Mouse (Mus musculus) CH12.LX (cell line): Measurements from ENCODE around the gene Cfap99. TPM values are rescaled to one million over a fixed set of nuclear protein-coding genes. Genes with fewer than 3 reads are reported as not detected.

Experiments
- DNase-seq: peaks from one replicate; pipeline ENCODE4 v3.0.0-alpha.2; 2013; ENCODE audit errors: extremely low read depth
- H3K27ac ChIP-seq: 2 replicates; pipeline ENCODE4 v1.5.1; 2012; ENCODE audit warnings: low read depth, mild to moderate bottlenecking, control low read depth, moderate library complexity; ENCODE audit not compliant: insufficient read depth
- H3K27me3 ChIP-seq: replicated peaks from 2 replicates; pipeline ENCODE3; 2012; ENCODE audit warnings: inconsistent platforms
- H3K36me3 ChIP-seq, 2 experiments: replicated peaks in 1 of 2; 2 replicates each; pipeline versions ENCODE3 to v1.6.1; 2012; ENCODE audit warnings: inconsistent platforms in 1 of 2, low read length in 1 of 2, mild to moderate bottlenecking in 1 of 2, mixed read lengths in 1 of 2, moderate library complexity in 1 of 2; ENCODE audit not compliant: control insufficient read depth in 1 of 2, insufficient read depth in 1 of 2
- H3K4me1 ChIP-seq, 2 experiments: 2 replicates each; pipeline ENCODE4 v1.6.1; 2012; ENCODE audit warnings: inconsistent platforms in 1 of 2, moderate library complexity in 1 of 2; ENCODE audit not compliant: insufficient read depth in 2 of 2, control insufficient read depth in 1 of 2
- H3K4me2 ChIP-seq: 2 replicates; pipeline ENCODE4 v1.6.1; 2012; ENCODE audit warnings: low read depth, mild to moderate bottlenecking, control low read depth; ENCODE audit not compliant: poor library complexity, insufficient read depth, severe bottlenecking
- H3K4me3 ChIP-seq, 3 experiments: fragments of 150-350 bp in 1 of 3; sonication (generic) in 1 of 3; replicated peaks in 1 of 3; 2 replicates each; pipeline versions ENCODE3 to v1.5.1; 2011 to 2012; ENCODE audit warnings: low read depth in 2 of 3, low read length in 2 of 3, mild to moderate bottlenecking in 2 of 3, moderate library complexity in 2 of 3, control low read depth in 1 of 3, improper control_type of control experiment in 1 of 3, inconsistent platforms in 1 of 3, mixed read lengths in 1 of 3; ENCODE audit not compliant: poor library complexity in 1 of 3
- H3K79me2 ChIP-seq: replicated peaks from 2 replicates; pipeline ENCODE4 v1.6.1; 2012; ENCODE audit warnings: mild to moderate bottlenecking, moderate library complexity; ENCODE audit not compliant: control insufficient read depth, poor library complexity, insufficient read depth, severe bottlenecking; ENCODE audit errors: extremely low read depth
- H3K9ac ChIP-seq: 2 replicates; pipeline ENCODE4 v1.6.1; 2012; ENCODE audit warnings: low read depth, mild to moderate bottlenecking, control low read depth, moderate library complexity; ENCODE audit not compliant: insufficient read depth
- H3K9me3 ChIP-seq: replicated peaks from 2 replicates; pipeline ENCODE3; 2012; ENCODE audit warnings: low read length, inconsistent platforms, mixed read lengths
- BHLHE40 ChIP-seq: IDR thresholded peaks from 2 replicates; pipeline ENCODE4 v1.6.1; 2011; ENCODE audit warnings: mild to moderate bottlenecking, low read depth, low read length, improper control_type of control experiment
- CHD1 ChIP-seq: IDR thresholded peaks from 2 replicates; pipeline ENCODE4 v1.6.1; 2012; ENCODE audit warnings: low read depth, low read length, improper control_type of control experiment, inconsistent platforms
- CHD2 ChIP-seq: IDR thresholded peaks from 2 replicates; pipeline ENCODE4 v1.6.1; 2011; ENCODE audit warnings: low read length, improper control_type of control experiment
- CTCF ChIP-seq, 2 experiments: IDR thresholded peaks in 1 of 2; conservative IDR thresholded peaks in 1 of 2; 2 replicates each; pipeline ENCODE4 v1.5.1; 2011 to 2012; ENCODE audit warnings: low read depth in 2 of 2, low read length in 2 of 2, improper control_type of control experiment in 1 of 2, inconsistent platforms in 1 of 2, mild to moderate bottlenecking in 1 of 2, moderate library complexity in 1 of 2
- E2F4 ChIP-seq: IDR thresholded peaks from 2 replicates; pipeline ENCODE4 v1.6.1; 2011; ENCODE audit warnings: low read depth, low read length, improper control_type of control experiment; ENCODE audit not compliant: insufficient replicate concordance
- GABPA ChIP-seq: IDR thresholded peaks from 2 replicates; pipeline ENCODE4 v1.6.1; 2012; ENCODE audit warnings: low read depth, low read length, improper control_type of control experiment, inconsistent platforms; ENCODE audit not compliant: insufficient replicate concordance
- IRF4 ChIP-seq: IDR thresholded peaks from 2 replicates; pipeline ENCODE4 v1.6.1; 2014; ENCODE audit warnings: low read depth, mild to moderate bottlenecking, inconsistent platforms, low read length, improper control_type of control experiment
- JUN ChIP-seq: IDR thresholded peaks from 2 replicates; pipeline ENCODE4 v1.6.1; 2011; ENCODE audit warnings: low read depth, mild to moderate bottlenecking, low read length, improper control_type of control experiment, moderate library complexity; ENCODE audit not compliant: insufficient read depth
- JUND ChIP-seq: conservative IDR thresholded peaks from 2 replicates; pipeline ENCODE4 v1.6.1; 2011; ENCODE audit warnings: low read depth, low read length, improper control_type of control experiment
- KAT2A ChIP-seq: IDR thresholded peaks from 2 replicates; pipeline ENCODE4 v1.6.1; 2012; ENCODE audit warnings: low read length, improper control_type of control experiment, inconsistent platforms; ENCODE audit not compliant: insufficient replicate concordance
- MAFK ChIP-seq: IDR thresholded peaks from 2 replicates; pipeline ENCODE4 v1.6.1; 2011; ENCODE audit warnings: low read length, improper control_type of control experiment; ENCODE audit not compliant: insufficient replicate concordance
- MAX ChIP-seq: IDR thresholded peaks from 2 replicates; pipeline ENCODE4 v1.6.1; 2011; ENCODE audit warnings: low read length, improper control_type of control experiment
- MEF2A ChIP-seq: IDR thresholded peaks from 2 replicates; pipeline ENCODE4 v1.6.1; 2014; ENCODE audit warnings: low read depth, mild to moderate bottlenecking, inconsistent platforms, low read length, improper control_type of control experiment, borderline replicate concordance
- MXI1 ChIP-seq: IDR thresholded peaks from 2 replicates; pipeline ENCODE4 v1.6.1; 2011; ENCODE audit warnings: mild to moderate bottlenecking, low read depth, low read length, improper control_type of control experiment
- MYC ChIP-seq: IDR thresholded peaks from 2 replicates; pipeline ENCODE4 v1.6.1; 2011; ENCODE audit warnings: low read depth, mild to moderate bottlenecking, improper control_type of control experiment, low read length
- NRF1 ChIP-seq: IDR thresholded peaks from 2 replicates; pipeline ENCODE4 v1.6.1; 2014; ENCODE audit warnings: low read depth, mild to moderate bottlenecking, inconsistent platforms, low read length, improper control_type of control experiment, moderate library complexity
- PAX5 ChIP-seq: IDR thresholded peaks from 2 replicates; pipeline ENCODE4 v1.6.1; 2012; ENCODE audit warnings: low read length, inconsistent platforms, mixed read lengths
- POLR2A ChIP-seq: IDR thresholded peaks from 2 replicates; pipeline ENCODE4 v1.6.1; 2011; ENCODE audit warnings: low read depth, mild to moderate bottlenecking, improper control_type of control experiment, low read length
- RAD21 ChIP-seq: IDR thresholded peaks from 2 replicates; pipeline ENCODE4 v1.6.1; 2011; ENCODE audit warnings: low read depth, mild to moderate bottlenecking, low read length, improper control_type of control experiment, moderate library complexity
- SIN3A ChIP-seq: IDR thresholded peaks from 2 replicates; pipeline ENCODE4 v1.6.1; 2012; ENCODE audit warnings: low read length, improper control_type of control experiment, inconsistent platforms
- SMC3 ChIP-seq: IDR thresholded peaks from 2 replicates; pipeline ENCODE4 v1.6.1; 2011; ENCODE audit warnings: low read depth, low read length, improper control_type of control experiment
- TBP ChIP-seq: conservative IDR thresholded peaks from 2 replicates; pipeline ENCODE4 v1.6.1; 2011; ENCODE audit warnings: low read depth, low read length, improper control_type of control experiment
- UBTF ChIP-seq: IDR thresholded peaks from 2 replicates; pipeline ENCODE4 v1.6.1; 2012; ENCODE audit warnings: low read depth, mild to moderate bottlenecking, inconsistent platforms, low read length, improper control_type of control experiment, moderate library complexity
- USF1 ChIP-seq: IDR thresholded peaks from 2 replicates; pipeline ENCODE4 v1.6.1; 2014; ENCODE audit warnings: low read depth, mild to moderate bottlenecking, inconsistent platforms, low read length, improper control_type of control experiment
- USF2 ChIP-seq: conservative IDR thresholded peaks from 2 replicates; pipeline ENCODE4 v1.6.1; 2011; ENCODE audit warnings: low read depth, low read length, improper control_type of control experiment
- ZC3H11A ChIP-seq: IDR thresholded peaks from 2 replicates; pipeline ENCODE4 v1.6.1; 2012; ENCODE audit warnings: low read depth, mild to moderate bottlenecking, inconsistent platforms, low read length, improper control_type of control experiment
- ZKSCAN1 ChIP-seq: IDR thresholded peaks from 2 replicates; pipeline ENCODE4 v1.6.1; 2012; ENCODE audit warnings: low read depth, inconsistent platforms, low read length, improper control_type of control experiment, borderline replicate concordance
- ZMIZ1 ChIP-seq: IDR thresholded peaks from 2 replicates; pipeline ENCODE4 v1.6.1; 2012; ENCODE audit warnings: low read depth, mild to moderate bottlenecking, inconsistent platforms, low read length, improper control_type of control experiment
- ZNF384 ChIP-seq: IDR thresholded peaks from 2 replicates; pipeline ENCODE4 v1.6.1; 2012; ENCODE audit warnings: low read depth, low read length, improper control_type of control experiment, inconsistent platforms
- dilution Hi-C: fragments of 300-500 bp; cut with MboI; formaldehyde crosslinking; loops from 2 replicates; pipeline ENCODE4 v1.14.3; 2020; ENCODE audit warnings: low sequenced_read_pairs; ENCODE audit not compliant: extremely low pct_unique_long_range_greater_than_20kb, extremely low pct_ligation_motif_present
- in situ Hi-C: fragments of 300-500 bp; cut with MboI; formaldehyde crosslinking; loops from 3 replicates; pipeline ENCODE4 v1.14.3; 2019; ENCODE audit warnings: low sequenced_read_pairs, low pct_ligation_motif_present, low pct_unique_long_range_greater_than_20kb, mixed read lengths
- polyA plus RNA-seq: library from polyadenylated mRNA; unstranded; fragments of >175 nt; gene quantifications from 2 replicates; pipeline ENCODE4 v1.2.1, GENCODE M21; 2012; ENCODE audit warnings: low read depth; ENCODE audit not compliant: insufficient read length
- total RNA-seq, 2 experiments: library from RNA; depleted of rRNA; stranded (reverse); fragments of 300-350 nt in 1 of 2; fragments of >200 nt in 1 of 2; gene quantifications; 2 replicates each; pipeline ENCODE4 v1.2.3; 2012 to 2014

Cfap99 gene
- total and polyA plus RNA-seq, 3 experiments = not detected

- no peak overlapping the region for H3K4me3 ChIP-seq
Measured at GRCm38 (mm10) chr5:34289286-34289685, 886 bp downstream of the Cfap99 start.

GRCm38 (mm10) chr5:34293363-34293762 is 5.0 kb downstream of the Cfap99 start:
- Histone ChIP-seq H3K4me3 (no peak overlapping the region), H3K9ac (no peak overlapping the region), H3K4me2 (no peak overlapping the region), H3K9me3 (peaks cover 3% of the 10 kb centered on the region), H3K27ac (no peak overlapping the region), H3K4me1 (no peaks in the 10 kb centered on the region), H3K27me3 (peaks cover 2% of the 10 kb centered on the region), H3K79me2 (no peaks in the 10 kb centered on the region), H3K36me3 (no peaks in the 10 kb centered on the region)
- dilution Hi-C loops (no loop called here), in situ Hi-C loops (no loop called here)
- DNase-seq = no peak
- TF ChIP-seq ZKSCAN1 (no peak), POLR2A (no peak), ZC3H11A (no peak), CHD1 (no peak), JUN (no peak), JUND (no peak), E2F4 (no peak), ZNF384 (no peak), PAX5 (no peak), SMC3 (peak; percentile 14; the same call in 1 of the 2 replicates), NRF1 (no peak), MXI1 (no peak), GABPA (no peak), IRF4 (no peak), MYC (no peak), RAD21 (peak; percentile 11), CTCF (conservative IDR thresholded peaks at IDR 0.05 in 1 of 2, IDR thresholded peaks at IDR 0.05 in 1 of 2; ENCODE audit: low read depth in 2 of 2, low read length in 2 of 2) (peak in 1 of 2 experiments; percentile 44; a peak in 2 of 4 replicates), USF1 (no peak), TBP (no peak), CHD2 (no peak), MEF2A (no peak), SIN3A (no peak), USF2 (no peak), MAFK (no peak), MAX (no peak), BHLHE40 (no peak), UBTF (no peak)

More at GRCm38 (mm10) chr5:34289286-34289685, 886 bp downstream of the Cfap99 start:
- no peak for TF ChIP-seq SIN3A
- TF ChIP-seq KAT2A = no peak
- TF ChIP-seq JUND = no peak
- TF ChIP-seq BHLHE40 = no peak
- TF ChIP-seq MAFK = no peak
- no peak for TF ChIP-seq ZMIZ1
- TF ChIP-seq NRF1 = no peak
- no peak for TF ChIP-seq CTCF (conservative IDR thresholded peaks at IDR 0.05 in 1 of 2, IDR thresholded peaks at IDR 0.05 in 1 of 2; ENCODE audit: low read depth in 2 of 2, low read length in 2 of 2)
- no peak for TF ChIP-seq MXI1
- no peak for TF ChIP-seq UBTF
- TF ChIP-seq MYC = no peak
- no peak for TF ChIP-seq MAX
- TF ChIP-seq, all 38 proteins: peak for 0
- no peaks in the 10 kb centered on the region for H3K79me2 ChIP-seq
- H3K9me3 ChIP-seq = peaks cover 24% of the 10 kb centered on the region
- no peak overlapping the region for H3K4me2 ChIP-seq
- H3K27me3 ChIP-seq = no peaks in the 10 kb centered on the region
- H3K36me3 ChIP-seq = no peaks in the 10 kb centered on the region
- in situ Hi-C loops = no loop called here
- dilution Hi-C loops = no loop called here
- no peak for DNase-seq
- H3K4me1 ChIP-seq = peaks cover 0 to 6% of the 10 kb centered on the region in 2 experiments; a peak in 3 of 4 replicates
- no peak overlapping the region for H3K9ac ChIP-seq
- no peak overlapping the region for H3K27ac ChIP-seq
